Mouse (Mus musculus) CH12.LX (cell line): ENCODE results near the gene Dhodh. TPM values are rescaled to one million over a fixed set of nuclear protein-coding genes. Genes with fewer than 3 reads are reported as not detected.

Source experiments
- DNase-seq: peaks from one replicate; pipeline ENCODE4 v3.0.0-alpha.2; 2013; ENCODE audit errors: extremely low read depth
- H3K27ac ChIP-seq: 2 replicates; pipeline ENCODE4 v1.5.1; 2012; ENCODE audit warnings: low read depth, mild to moderate bottlenecking, control low read depth, moderate library complexity; ENCODE audit not compliant: insufficient read depth
- H3K27me3 ChIP-seq: replicated peaks from 2 replicates; pipeline ENCODE3; 2012; ENCODE audit warnings: inconsistent platforms
- H3K36me3 ChIP-seq, 2 experiments: replicated peaks in 1 of 2; 2 replicates each; pipeline versions ENCODE3 to v1.6.1; 2012; ENCODE audit warnings: inconsistent platforms in 1 of 2, low read length in 1 of 2, mild to moderate bottlenecking in 1 of 2, mixed read lengths in 1 of 2, moderate library complexity in 1 of 2; ENCODE audit not compliant: control insufficient read depth in 1 of 2, insufficient read depth in 1 of 2
- H3K4me1 ChIP-seq, 2 experiments: 2 replicates each; pipeline ENCODE4 v1.6.1; 2012; ENCODE audit warnings: inconsistent platforms in 1 of 2, moderate library complexity in 1 of 2; ENCODE audit not compliant: insufficient read depth in 2 of 2, control insufficient read depth in 1 of 2
- H3K4me2 ChIP-seq: 2 replicates; pipeline ENCODE4 v1.6.1; 2012; ENCODE audit warnings: low read depth, mild to moderate bottlenecking, control low read depth; ENCODE audit not compliant: poor library complexity, insufficient read depth, severe bottlenecking
- H3K4me3 ChIP-seq, 3 experiments: fragments of 150-350 bp in 1 of 3; sonication (generic) in 1 of 3; replicated peaks in 1 of 3; 2 replicates each; pipeline versions ENCODE3 to v1.5.1; 2011 to 2012; ENCODE audit warnings: low read depth in 2 of 3, low read length in 2 of 3, mild to moderate bottlenecking in 2 of 3, moderate library complexity in 2 of 3, control low read depth in 1 of 3, improper control_type of control experiment in 1 of 3, inconsistent platforms in 1 of 3, mixed read lengths in 1 of 3; ENCODE audit not compliant: poor library complexity in 1 of 3
- H3K79me2 ChIP-seq: replicated peaks from 2 replicates; pipeline ENCODE4 v1.6.1; 2012; ENCODE audit warnings: mild to moderate bottlenecking, moderate library complexity; ENCODE audit not compliant: control insufficient read depth, poor library complexity, insufficient read depth, severe bottlenecking; ENCODE audit errors: extremely low read depth
- H3K9ac ChIP-seq: 2 replicates; pipeline ENCODE4 v1.6.1; 2012; ENCODE audit warnings: low read depth, mild to moderate bottlenecking, control low read depth, moderate library complexity; ENCODE audit not compliant: insufficient read depth
- H3K9me3 ChIP-seq: replicated peaks from 2 replicates; pipeline ENCODE3; 2012; ENCODE audit warnings: low read length, inconsistent platforms, mixed read lengths
- BHLHE40 ChIP-seq: IDR thresholded peaks from 2 replicates; pipeline ENCODE4 v1.6.1; 2011; ENCODE audit warnings: mild to moderate bottlenecking, low read depth, low read length, improper control_type of control experiment
- CHD1 ChIP-seq: IDR thresholded peaks from 2 replicates; pipeline ENCODE4 v1.6.1; 2012; ENCODE audit warnings: low read depth, low read length, improper control_type of control experiment, inconsistent platforms
- CHD2 ChIP-seq: IDR thresholded peaks from 2 replicates; pipeline ENCODE4 v1.6.1; 2011; ENCODE audit warnings: low read length, improper control_type of control experiment
- ETS1 ChIP-seq: conservative IDR thresholded peaks from 2 replicates; pipeline ENCODE4 v1.6.1; 2012; ENCODE audit warnings: low read depth, mild to moderate bottlenecking, inconsistent platforms, low read length, improper control_type of control experiment, moderate library complexity
- GABPA ChIP-seq: IDR thresholded peaks from 2 replicates; pipeline ENCODE4 v1.6.1; 2012; ENCODE audit warnings: low read depth, low read length, improper control_type of control experiment, inconsistent platforms; ENCODE audit not compliant: insufficient replicate concordance
- HCFC1 ChIP-seq: IDR thresholded peaks from 2 replicates; pipeline ENCODE4 v1.6.1; 2012; ENCODE audit warnings: low read depth, mild to moderate bottlenecking, inconsistent platforms, low read length, improper control_type of control experiment
- IRF4 ChIP-seq: IDR thresholded peaks from 2 replicates; pipeline ENCODE4 v1.6.1; 2014; ENCODE audit warnings: low read depth, mild to moderate bottlenecking, inconsistent platforms, low read length, improper control_type of control experiment
- JUND ChIP-seq: conservative IDR thresholded peaks from 2 replicates; pipeline ENCODE4 v1.6.1; 2011; ENCODE audit warnings: low read depth, low read length, improper control_type of control experiment
- KAT2A ChIP-seq: IDR thresholded peaks from 2 replicates; pipeline ENCODE4 v1.6.1; 2012; ENCODE audit warnings: low read length, improper control_type of control experiment, inconsistent platforms; ENCODE audit not compliant: insufficient replicate concordance
- MAFK ChIP-seq: IDR thresholded peaks from 2 replicates; pipeline ENCODE4 v1.6.1; 2011; ENCODE audit warnings: low read length, improper control_type of control experiment; ENCODE audit not compliant: insufficient replicate concordance
- MAX ChIP-seq: IDR thresholded peaks from 2 replicates; pipeline ENCODE4 v1.6.1; 2011; ENCODE audit warnings: low read length, improper control_type of control experiment
- MAZ ChIP-seq: IDR thresholded peaks from 2 replicates; pipeline ENCODE4 v1.6.1; 2012; ENCODE audit warnings: low read depth, mild to moderate bottlenecking, inconsistent platforms, low read length, improper control_type of control experiment, moderate library complexity
- MYC ChIP-seq: IDR thresholded peaks from 2 replicates; pipeline ENCODE4 v1.6.1; 2011; ENCODE audit warnings: low read depth, mild to moderate bottlenecking, improper control_type of control experiment, low read length
- NRF1 ChIP-seq: IDR thresholded peaks from 2 replicates; pipeline ENCODE4 v1.6.1; 2014; ENCODE audit warnings: low read depth, mild to moderate bottlenecking, inconsistent platforms, low read length, improper control_type of control experiment, moderate library complexity
- PAX5 ChIP-seq: IDR thresholded peaks from 2 replicates; pipeline ENCODE4 v1.6.1; 2012; ENCODE audit warnings: low read length, inconsistent platforms, mixed read lengths
- POLR2AphosphoS2 ChIP-seq: IDR thresholded peaks from 2 replicates; pipeline ENCODE4 v1.6.1; 2011; ENCODE audit warnings: low read depth, low read length, improper control_type of control experiment
- RAD21 ChIP-seq: IDR thresholded peaks from 2 replicates; pipeline ENCODE4 v1.6.1; 2011; ENCODE audit warnings: low read depth, mild to moderate bottlenecking, low read length, improper control_type of control experiment, moderate library complexity
- RCOR1 ChIP-seq: conservative IDR thresholded peaks from 2 replicates; pipeline ENCODE4 v1.6.1; 2012; ENCODE audit warnings: low read depth, mild to moderate bottlenecking, inconsistent platforms, low read length, improper control_type of control experiment
- SMC3 ChIP-seq: IDR thresholded peaks from 2 replicates; pipeline ENCODE4 v1.6.1; 2011; ENCODE audit warnings: low read depth, low read length, improper control_type of control experiment
- TBP ChIP-seq: conservative IDR thresholded peaks from 2 replicates; pipeline ENCODE4 v1.6.1; 2011; ENCODE audit warnings: low read depth, low read length, improper control_type of control experiment
- TCF12 ChIP-seq: IDR thresholded peaks from 2 replicates; pipeline ENCODE4 v1.6.1; 2014; ENCODE audit warnings: low read depth, mild to moderate bottlenecking, inconsistent platforms, low read length, improper control_type of control experiment
- UBTF ChIP-seq: IDR thresholded peaks from 2 replicates; pipeline ENCODE4 v1.6.1; 2012; ENCODE audit warnings: low read depth, mild to moderate bottlenecking, inconsistent platforms, low read length, improper control_type of control experiment, moderate library complexity
- USF1 ChIP-seq: IDR thresholded peaks from 2 replicates; pipeline ENCODE4 v1.6.1; 2014; ENCODE audit warnings: low read depth, mild to moderate bottlenecking, inconsistent platforms, low read length, improper control_type of control experiment
- ZC3H11A ChIP-seq: IDR thresholded peaks from 2 replicates; pipeline ENCODE4 v1.6.1; 2012; ENCODE audit warnings: low read depth, mild to moderate bottlenecking, inconsistent platforms, low read length, improper control_type of control experiment
- ZKSCAN1 ChIP-seq: IDR thresholded peaks from 2 replicates; pipeline ENCODE4 v1.6.1; 2012; ENCODE audit warnings: low read depth, inconsistent platforms, low read length, improper control_type of control experiment, borderline replicate concordance
- ZMIZ1 ChIP-seq: IDR thresholded peaks from 2 replicates; pipeline ENCODE4 v1.6.1; 2012; ENCODE audit warnings: low read depth, mild to moderate bottlenecking, inconsistent platforms, low read length, improper control_type of control experiment
- dilution Hi-C: fragments of 300-500 bp; cut with MboI; formaldehyde crosslinking; loops from 2 replicates; pipeline ENCODE4 v1.14.3; 2020; ENCODE audit warnings: low sequenced_read_pairs; ENCODE audit not compliant: extremely low pct_unique_long_range_greater_than_20kb, extremely low pct_ligation_motif_present
- in situ Hi-C: fragments of 300-500 bp; cut with MboI; formaldehyde crosslinking; loops from 3 replicates; pipeline ENCODE4 v1.14.3; 2019; ENCODE audit warnings: low sequenced_read_pairs, low pct_ligation_motif_present, low pct_unique_long_range_greater_than_20kb, mixed read lengths
- polyA plus RNA-seq: library from polyadenylated mRNA; unstranded; fragments of >175 nt; gene quantifications from 2 replicates; pipeline ENCODE4 v1.2.1, GENCODE M21; 2012; ENCODE audit warnings: low read depth; ENCODE audit not compliant: insufficient read length
- total RNA-seq, 2 experiments: library from RNA; depleted of rRNA; stranded (reverse); fragments of 300-350 nt in 1 of 2; fragments of >200 nt in 1 of 2; gene quantifications; 2 replicates each; pipeline ENCODE4 v1.2.3; 2012 to 2014

Dhodh gene
- total and polyA plus RNA-seq, 3 experiments: 37.8 to 43.6 (median 38.5) TPM

DNA sequence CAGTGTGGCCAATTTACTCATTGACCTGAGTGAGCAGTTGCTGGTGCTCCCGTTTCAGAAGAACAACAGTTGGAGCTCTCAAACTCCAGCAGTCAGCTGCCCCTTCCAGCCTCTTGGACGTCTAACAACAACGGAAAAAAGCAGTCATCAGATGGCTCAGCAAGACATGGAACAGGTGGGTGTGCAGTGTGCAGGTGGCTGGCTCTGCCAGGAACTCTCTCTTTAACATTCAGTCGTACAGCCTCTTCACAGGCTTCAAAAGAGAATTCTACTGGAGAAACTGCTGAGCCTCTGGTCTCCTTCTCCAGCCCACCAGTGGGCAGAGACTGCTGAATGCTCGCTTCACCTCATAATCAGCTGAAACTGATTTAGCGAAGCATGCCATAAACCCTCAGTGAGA, 20.2 kb upstream of the Dhodh start:
- H3K79me2 ChIP-seq: no peaks in the 10 kb centered on the region
- no peaks in the 10 kb centered on the region for H3K27me3 ChIP-seq
- in situ Hi-C loops: no loop called here
- no peak overlapping the region for H3K4me2 ChIP-seq
- TF ChIP-seq KAT2A (no peak), RCOR1 (no peak), ETS1 (no peak), RAD21 (no peak), USF1 (no peak), SMC3 (no peak), HCFC1 (no peak), POLR2AphosphoS2 (no peak), MAFK (no peak), CHD1 (no peak), TCF12 (no peak), GABPA (no peak), ZKSCAN1 (no peak), UBTF (no peak)
- H3K36me3 ChIP-seq: peaks cover 48 to 94% of the 10 kb centered on the region in 2 experiments
- peaks cover 4% of the 10 kb centered on the region for H3K9me3 ChIP-seq
- peaks cover 0 to 3% of the 10 kb centered on the region in 2 experiments; a peak in 1 of 4 replicates for H3K4me1 ChIP-seq
- DNase-seq: no peak
- no peak overlapping the region for H3K4me3 ChIP-seq
- H3K27ac ChIP-seq: no peak overlapping the region
- dilution Hi-C loops: no loop called here
- H3K9ac ChIP-seq: no peak overlapping the region

DNA sequence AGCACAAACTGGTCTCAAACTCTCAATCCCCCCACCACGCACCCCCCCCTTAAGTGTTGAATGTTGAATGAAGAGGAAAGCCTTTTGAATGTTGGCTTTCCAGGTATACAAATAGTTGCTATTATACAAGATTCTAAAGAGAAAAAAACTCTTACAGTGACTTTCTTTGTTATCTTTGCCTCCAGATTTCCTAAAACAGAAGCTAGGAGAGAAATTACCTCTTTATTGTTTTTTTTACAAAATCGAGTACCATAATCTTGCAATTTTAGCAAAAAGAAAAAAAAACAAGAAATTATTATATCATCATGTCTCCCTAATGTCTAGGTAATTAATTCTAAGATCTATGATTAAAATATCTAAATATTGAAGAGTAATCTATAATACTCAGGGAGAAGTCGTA, 7.1 kb upstream of the Dhodh start:
- Histone ChIP-seq H3K36me3 (peaks cover 21 to 47% of the 10 kb centered on the region in 2 experiments), H3K27me3 (no peaks in the 10 kb centered on the region), H3K9me3 (peaks cover 13% of the 10 kb centered on the region), H3K79me2 (no peaks in the 10 kb centered on the region; the same call in 1 of the 2 replicates), H3K9ac (no peak overlapping the region), H3K27ac (no peak overlapping the region), H3K4me2 (peak overlapping the region; percentile 39), H3K4me3 (peak overlapping the region in 2 of 3 experiments; percentile 65 to 69), H3K4me1 (peaks cover 2 to 18% of the 10 kb centered on the region in 2 experiments; a peak in 2 of 4 replicates)
- in situ Hi-C loops: loop anchor here (10.0 kb wide), 1 partner anchor 69 kb away; no protein-coding TSS in a partner anchor
- TF ChIP-seq TBP (no peak), GABPA (no peak), TCF12 (no peak), MYC (no peak), ZKSCAN1 (no peak), SMC3 (no peak), PAX5 (no peak), JUND (no peak), ZMIZ1 (no peak), CHD2 (no peak), IRF4 (no peak), BHLHE40 (no peak), MAX (no peak), KAT2A (no peak), ETS1 (no peak), NRF1 (no peak), ZC3H11A (no peak), HCFC1 (no peak), POLR2AphosphoS2 (no peak), MAZ (no peak)
- dilution Hi-C loops: no loop called here
- DNase-seq: no peak
